Mouse (Mus musculus) urinary bladder, postnatal 0 days (tissue): ENCODE measurements around the gene Rpl10a. TPM values are rescaled to one million over a fixed set of nuclear protein-coding genes. Genes with fewer than 3 reads are reported as not detected.

Experiments
- polyA plus RNA-seq: library from polyadenylated mRNA; unstranded; fragments of >200 nt; fragmentation: Nextera tagmentation; extraction: Ambion mirVana; gene quantifications from 2 replicates; pipeline ENCODE4 v1.2.1, GENCODE M21; 2015

The Rpl10a gene
- 494 and 559 TPM in 2 replicates for polyA plus RNA-seq

DNA sequence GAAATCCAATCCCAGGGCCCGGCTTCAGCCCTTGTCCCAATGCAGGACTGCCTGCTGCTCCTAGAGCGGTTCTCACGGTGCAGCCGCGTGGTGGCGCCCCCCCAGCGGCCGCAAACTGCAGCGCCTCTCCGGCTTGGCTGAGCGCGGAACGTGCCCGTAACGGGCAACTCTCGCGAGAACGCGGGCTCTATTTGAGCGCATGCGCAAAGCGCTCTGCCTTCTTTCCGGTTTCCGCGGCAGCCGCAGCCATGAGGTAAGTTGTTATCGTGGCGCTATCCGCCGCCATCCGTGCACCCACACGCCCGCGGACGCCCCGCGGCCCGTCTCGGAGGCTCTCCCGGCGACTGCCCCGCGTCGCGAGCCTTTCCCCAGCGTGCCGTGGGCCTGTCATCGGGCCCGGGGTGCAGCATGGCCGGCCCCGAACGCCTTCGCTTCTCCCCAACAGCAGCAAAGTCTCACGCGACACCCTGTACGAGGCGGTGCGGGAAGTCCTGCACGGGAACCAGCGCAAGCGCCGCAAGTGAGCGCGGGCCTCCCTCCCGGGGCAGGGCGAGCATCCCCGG is at the start of gene Rpl10a:
TSS of gene Rpl10a (plus strand) at position 106 of the 563 bp plus-strand sequence.

GRCm38 (mm10) chr17:28313212-28313879 is 14.9 kb upstream of the Rpl10a start, which contains the start of gene Fance:
Gene Fance, plus strand, starts transcription at chr17:28313519.

GRCm38 (mm10) chr17:28350466-28351352 is 22.4 kb downstream of the Rpl10a start, which contains the start of gene Tead3:
Gene Tead3, minus strand, starts transcription at chr17:28350817.

GRCm38 (mm10) chr17:28365122-28365521 is 36.9 kb downstream of the Rpl10a start, which contains the start of gene Tulp1:
Gene Tulp1, minus strand, starts transcription at chr17:28365222.

Other genes with a start within 250 kb of the Rpl10a start
- 0.30 and 0.70 TPM in 2 replicates for gene Tcp11, start 247.8 kb upstream of the Rpl10a start, polyA plus RNA-seq
- gene Scube3, start 186.3 kb upstream of the Rpl10a start, polyA plus RNA-seq, result 0.83 and 0.88 TPM in 2 replicates
- gene Zfp523, start 151.3 kb upstream of the Rpl10a start, polyA plus RNA-seq, result 13.9 and 14.9 TPM in 2 replicates
- gene Def6, start 120.7 kb upstream of the Rpl10a start, polyA plus RNA-seq, result 6.9 and 9.2 TPM in 2 replicates
- gene Ppard, start 95.8 kb upstream of the Rpl10a start, polyA plus RNA-seq, result 1.7 and 2.4 TPM in 2 replicates
- 21.3 and 26.4 TPM in 2 replicates for gene Fance, start 15.0 kb upstream of the Rpl10a start, polyA plus RNA-seq
- gene Tead3, start 22.3 kb downstream of the Rpl10a start, polyA plus RNA-seq, result 13.9 and 17.8 TPM in 2 replicates
- 3.2 and 4.8 TPM in 2 replicates for gene Tulp1, start 36.8 kb downstream of the Rpl10a start, polyA plus RNA-seq
- gene Fkbp5, start 189.1 kb downstream of the Rpl10a start, polyA plus RNA-seq, result 12.4 and 15.0 TPM in 2 replicates
- not detected in 2 replicates for gene Armc12, start 202.3 kb downstream of the Rpl10a start, polyA plus RNA-seq
- gene Clpsl2, start 220.9 kb downstream of the Rpl10a start, polyA plus RNA-seq, result not detected in 2 replicates
- 0.22 TPM in 1 of 2 replicates, not detected in the other for gene Clps, start 232.3 kb downstream of the Rpl10a start, polyA plus RNA-seq
- gene Lhfpl5, start 247.2 kb downstream of the Rpl10a start, polyA plus RNA-seq, result 0.28 and 0.30 TPM in 2 replicates